Mouse (Mus musculus) ES-Bruce4 (cell line): Measurements from ENCODE around the gene Fut4. TPM values are rescaled to one million over a fixed set of nuclear protein-coding genes. Genes with fewer than 3 reads are reported as not detected.
A peak's percentile ranks its signal among the peaks of the same experiment; 100 is the strongest.

ENCODE experiments used
- H3K27ac ChIP-seq: 2 replicates; pipeline ENCODE4 v1.5.1; 2012; ENCODE audit warnings: low read length, inconsistent platforms; ENCODE audit not compliant: insufficient read depth
- H3K27me3 ChIP-seq: 2 replicates; pipeline ENCODE4 v1.6.1; 2012; ENCODE audit warnings: mild to moderate bottlenecking, low read length, inconsistent platforms; ENCODE audit not compliant: control insufficient read depth, poor library complexity, insufficient read depth, severe bottlenecking
- H3K36me3 ChIP-seq: 2 replicates; pipeline ENCODE4 v1.6.1; 2012; ENCODE audit warnings: inconsistent platforms, mild to moderate bottlenecking, low read length, moderate library complexity; ENCODE audit not compliant: control insufficient read depth, poor library complexity, insufficient read depth, severe bottlenecking
- H3K4me1 ChIP-seq: one replicate; pipeline ENCODE4 v1.8.1; 2011; ENCODE audit warnings: low read length; ENCODE audit not compliant: control insufficient read depth, insufficient read depth
- H3K4me3 ChIP-seq: 2 replicates; pipeline ENCODE4 v1.5.1; 2011; ENCODE audit warnings: low read depth, mild to moderate bottlenecking, low read length
- H3K9ac ChIP-seq: 2 replicates; pipeline ENCODE4 v1.6.1; 2012; ENCODE audit warnings: low read depth, mild to moderate bottlenecking, inconsistent platforms; ENCODE audit not compliant: poor library complexity, severe bottlenecking
- H3K9me3 ChIP-seq: replicated peaks from 2 replicates; pipeline ENCODE4 v1.6.1; 2012; ENCODE audit warnings: mild to moderate bottlenecking, low read length, inconsistent platforms; ENCODE audit not compliant: control insufficient read depth, poor library complexity, insufficient read depth, severe bottlenecking
- CTCF ChIP-seq: IDR thresholded peaks from one replicate; pipeline ENCODE4 v1.8.1; 2011; ENCODE audit warnings: low read depth, low read length
- EP300 ChIP-seq: IDR thresholded peaks from 2 replicates; pipeline ENCODE4 v1.6.1; 2011; ENCODE audit warnings: low read depth, low read length; ENCODE audit not compliant: insufficient read depth
- POLR2A ChIP-seq: IDR thresholded peaks from one replicate; pipeline ENCODE4 v1.8.1; 2011; ENCODE audit warnings: low read length; ENCODE audit not compliant: insufficient read depth
- polyA plus RNA-seq: library from polyadenylated mRNA; stranded (reverse); fragments of >200 nt; gene quantifications from 2 replicates; pipeline ENCODE4 v1.2.4, GENCODE M21; 2011; ENCODE audit warnings: low read depth; ENCODE audit not compliant: missing spikeins, insufficient read depth, insufficient read length

Gene Fut4
- polyA plus RNA-seq = 2.1 TPM in 2 replicates

GRCm38 (mm10) chr9:14752001-14752522, at the start of gene Fut4:
Fut4 (minus strand) TSS chr9:14752393.
- no peaks in the 10 kb centered on the region for H3K36me3 ChIP-seq
- no peak within 1 kb of the TSS for H3K27ac ChIP-seq
- H3K9me3 ChIP-seq = no peaks in the 10 kb centered on the region
- H3K4me1 ChIP-seq = no peaks in the 10 kb centered on the region
- TF ChIP-seq POLR2A = no peak
- TF ChIP-seq CTCF = no peak
- no peak for TF ChIP-seq EP300
- H3K9ac ChIP-seq = peak within 1 kb of the TSS; percentile 30
- peak within 1 kb of the TSS; percentile 33 for H3K4me3 ChIP-seq
- H3K27me3 ChIP-seq = peaks cover 2% of the 10 kb centered on the region; the same call in 1 of the 2 replicates

GRCm38 (mm10) chr9:14787356-14787755, 35.2 kb upstream of the Fut4 start:
- TF ChIP-seq EP300 (no peak), POLR2A (no peak), CTCF (no peak)
- H3K9me3 ChIP-seq = no peaks in the 10 kb centered on the region
- no peaks in the 10 kb centered on the region for H3K4me1 ChIP-seq
- H3K27me3 ChIP-seq = no peaks in the 10 kb centered on the region
- H3K9ac ChIP-seq = no peak overlapping the region
- H3K36me3 ChIP-seq = peaks cover 37% of the 10 kb centered on the region
- H3K27ac ChIP-seq = no peak overlapping the region
- no peak overlapping the region for H3K4me3 ChIP-seq

- peak within 1 kb of the TSS; percentile 91 for H3K9ac ChIP-seq
- no peak for TF ChIP-seq CTCF
- TF ChIP-seq EP300 = no peak
- TF ChIP-seq POLR2A = peak; percentile 62
- H3K27ac ChIP-seq = peak within 1 kb of the TSS; percentile 79
- no peaks in the 10 kb centered on the region for H3K27me3 ChIP-seq
- peaks cover 38% of the 10 kb centered on the region for H3K36me3 ChIP-seq
- H3K4me3 ChIP-seq = peak within 1 kb of the TSS; percentile 99
- H3K9me3 ChIP-seq = no peaks in the 10 kb centered on the region
- no peaks in the 10 kb centered on the region for H3K4me1 ChIP-seq
These were observed 32.1 kb upstream of the Fut4 start, which contains the start of the genes Mre11a and Ankrd49 for GRCm38 (mm10) chr9:14784039-14785002. Mre11a (plus strand) TSS chr9:14784654. Ankrd49 (minus strand) TSS chr9:14784856.

GRCm38 (mm10) chr9:14778341-14778740, 26.1 kb upstream of the Fut4 start:
- H3K9me3 ChIP-seq = no peaks in the 10 kb centered on the region
- H3K36me3 ChIP-seq = peaks cover 20% of the 10 kb centered on the region
- no peak overlapping the region for H3K4me3 ChIP-seq
- no peak overlapping the region for H3K27ac ChIP-seq
- no peak overlapping the region for H3K9ac ChIP-seq
- peaks cover 2% of the 10 kb centered on the region for H3K4me1 ChIP-seq
- no peaks in the 10 kb centered on the region for H3K27me3 ChIP-seq
- TF ChIP-seq EP300 (peak; percentile 58; the same call in 1 of the 2 replicates), CTCF (no peak)

GRCm38 (mm10) chr9:14773813-14774212, 21.6 kb upstream of the Fut4 start:
- no peak overlapping the region for H3K4me3 ChIP-seq
- H3K9me3 ChIP-seq = no peaks in the 10 kb centered on the region
- no peak for TF ChIP-seq CTCF
- no peak for TF ChIP-seq EP300
- TF ChIP-seq POLR2A = no peak
- no peak overlapping the region for H3K9ac ChIP-seq
- H3K27ac ChIP-seq = no peak overlapping the region
- no peaks in the 10 kb centered on the region for H3K36me3 ChIP-seq
- H3K27me3 ChIP-seq = no peaks in the 10 kb centered on the region
- H3K4me1 ChIP-seq = peaks cover 2% of the 10 kb centered on the region
